Mouse (Mus musculus): ENCODE data around the gene Vwa1.

DNA sequence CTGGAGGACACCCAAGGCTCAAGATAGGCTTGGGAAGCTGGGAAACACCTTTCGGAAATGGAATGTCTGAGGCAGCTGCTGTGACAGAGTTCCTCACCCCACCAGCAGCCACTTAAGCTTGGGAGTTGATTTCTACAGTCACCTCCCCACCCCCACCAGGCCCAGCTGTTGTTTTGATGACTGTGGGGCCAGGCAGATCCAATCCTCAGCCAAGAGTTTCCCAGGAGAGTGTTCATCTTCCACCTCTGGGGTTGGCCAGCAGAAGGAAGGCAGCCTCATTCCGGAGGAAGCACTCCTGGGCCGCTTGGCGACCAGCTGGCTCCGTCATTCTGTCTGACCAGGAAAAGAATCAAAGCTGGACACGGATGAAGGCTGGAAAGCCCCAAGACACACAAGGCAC lies 6.4 kb upstream of the Vwa1 start:
- TF ChIP-seq POLR2A (IDR thresholded peaks at IDR 0.05; ENCODE audit: low read depth, low read length) (no peak), CTCF (conservative IDR thresholded peaks at IDR 0.05; ENCODE audit: insufficient read depth, insufficient read length, low read depth, low read length) (no peak)
